Mouse (Mus musculus): Measurements from ENCODE around the gene Phf1.
"Not testable (repeated sequence)": the region's sequence is repeated elsewhere in the genome, so short reads cannot be mapped to it uniquely, and the experiment has no call there.

The Phf1 gene

GRCm38 (mm10) chr17:26932839-26933398 lies at the start of gene Phf1:
TSS of gene Phf1 (plus strand) at chr17:26933052.
- no peak for DNase-seq (ENCODE audit: extremely low read depth, low read depth)

- DNase-seq (ENCODE audit: extremely low read depth, low read depth) = no peak
Observed at GRCm38 (mm10) chr17:26883585-26883984, 49.3 kb upstream of the Phf1 start.

GRCm38 (mm10) chr17:26884995-26885926 lies 47.6 kb upstream of the Phf1 start:
- DNase-seq (ENCODE audit: extremely low read depth, low read depth) = peak; percentile 76

GRCm38 (mm10) chr17:26886047-26886749 lies 46.7 kb upstream of the Phf1 start:
- peak; percentile 80 for DNase-seq (ENCODE audit: extremely low read depth, low read depth)

GRCm38 (mm10) chr17:26887926-26888325 lies 44.9 kb upstream of the Phf1 start:
- DNase-seq (ENCODE audit: extremely low read depth, low read depth) = no peak

GRCm38 (mm10) chr17:26892635-26893375 lies 40.0 kb upstream of the Phf1 start:
- no peak for DNase-seq (ENCODE audit: extremely low read depth, low read depth)

GRCm38 (mm10) chr17:26893492-26893891 lies 39.4 kb upstream of the Phf1 start:
- no peak for DNase-seq (ENCODE audit: extremely low read depth, low read depth)

GRCm38 (mm10) chr17:26894342-26894741 lies 38.5 kb upstream of the Phf1 start:
- DNase-seq (ENCODE audit: extremely low read depth, low read depth) = no peak

GRCm38 (mm10) chr17:26895578-26895977 lies 37.3 kb upstream of the Phf1 start:
- peak; percentile 48 for DNase-seq (ENCODE audit: extremely low read depth, low read depth)

- no peak for DNase-seq (ENCODE audit: extremely low read depth, low read depth)
Observed at GRCm38 (mm10) chr17:26900916-26901315, 31.9 kb upstream of the Phf1 start.

GRCm38 (mm10) chr17:26904320-26904719 lies 28.5 kb upstream of the Phf1 start:
- no peak for DNase-seq (ENCODE audit: extremely low read depth, low read depth)

- not testable (repeated sequence) for DNase-seq (ENCODE audit: extremely low read depth, low read depth)
Observed at GRCm38 (mm10) chr17:26907506-26907905, 25.3 kb upstream of the Phf1 start.

GRCm38 (mm10) chr17:26915248-26915647 lies 17.6 kb upstream of the Phf1 start:
- DNase-seq (ENCODE audit: extremely low read depth, low read depth) = no peak

GRCm38 (mm10) chr17:26916711-26917482 lies 16.0 kb upstream of the Phf1 start, which contains the start of gene Kifc5b:
TSS of gene Kifc5b (plus strand) at chr17:26917091.
- peak; percentile 95 for DNase-seq (ENCODE audit: extremely low read depth, low read depth)

GRCm38 (mm10) chr17:26917560-26917959 lies 15.3 kb upstream of the Phf1 start:
- DNase-seq (ENCODE audit: extremely low read depth, low read depth) = not testable (repeated sequence)

GRCm38 (mm10) chr17:26918343-26918742 lies 14.5 kb upstream of the Phf1 start:
- no peak for DNase-seq (ENCODE audit: extremely low read depth, low read depth)

- not testable (repeated sequence) for DNase-seq (ENCODE audit: extremely low read depth, low read depth)
Observed at GRCm38 (mm10) chr17:26919516-26919915, 13.3 kb upstream of the Phf1 start.

GRCm38 (mm10) chr17:26922368-26922767 lies 10.5 kb upstream of the Phf1 start:
- not testable (repeated sequence) for DNase-seq (ENCODE audit: extremely low read depth, low read depth)

GRCm38 (mm10) chr17:26925414-26925813 lies 7.4 kb upstream of the Phf1 start:
- DNase-seq (ENCODE audit: extremely low read depth, low read depth) = not testable (repeated sequence)

GRCm38 (mm10) chr17:26931795-26932194 lies 1.1 kb upstream of the Phf1 start:
- not testable (repeated sequence) for DNase-seq (ENCODE audit: extremely low read depth, low read depth)
